Mouse (Mus musculus) limb, embryonic 12.5 days (tissue): ENCODE measurements around the gene Synj2. TPM values are rescaled to one million over a fixed set of nuclear protein-coding genes. Genes with fewer than 3 reads are reported as not detected.
"Not testable (repeated sequence)": the region's sequence is repeated elsewhere in the genome, so short reads cannot be mapped to it uniquely, and the experiment has no call there.

Source experiments
- ATAC-seq: fragments of 200-750 bp; cut with Nextera tagmentation; 2 replicates; pipeline ENCODE4 v1.8.0; 2017; ENCODE audit warnings: low read depth, moderate TSS enrichment; ENCODE audit not compliant: insufficient number of reproducible peaks, insufficient read depth, low FRiP score, low TSS enrichment
- H3K27ac ChIP-seq: fragments of 300-500 bp; sonication (generic); 2 replicates; pipeline ENCODE4 v1.5.1; 2016; ENCODE audit warnings: mild to moderate bottlenecking, moderate library complexity
- H3K27me3 ChIP-seq: fragments of 300-500 bp; sonication (generic); 2 replicates; pipeline ENCODE4 v1.6.1; 2016; ENCODE audit warnings: mild to moderate bottlenecking, moderate library complexity
- H3K36me3 ChIP-seq: fragments of 300-500 bp; sonication (generic); 2 replicates; pipeline ENCODE4 v1.6.1; 2016; ENCODE audit warnings: mild to moderate bottlenecking, moderate library complexity
- H3K4me1 ChIP-seq: fragments of 300-500 bp; sonication (generic); replicated peaks from 2 replicates; pipeline ENCODE4 v1.6.1; 2016
- H3K4me2 ChIP-seq: fragments of 300-500 bp; sonication (generic); 2 replicates; pipeline ENCODE4 v1.6.1; 2016; ENCODE audit warnings: mild to moderate bottlenecking, moderate library complexity
- H3K4me3 ChIP-seq: fragments of 300-500 bp; sonication (generic); replicated peaks from 2 replicates; pipeline ENCODE4 v1.5.1; 2016; ENCODE audit warnings: mild to moderate bottlenecking
- H3K9ac ChIP-seq: fragments of 300-500 bp; sonication (generic); replicated peaks from 2 replicates; pipeline ENCODE4 v1.6.1; 2016; ENCODE audit warnings: mild to moderate bottlenecking, moderate library complexity
- H3K9me3 ChIP-seq: fragments of 300-500 bp; sonication (generic); 2 replicates; pipeline ENCODE4 v1.6.1; 2016; ENCODE audit warnings: mild to moderate bottlenecking, moderate library complexity
- WGBS: fragments of 180-500 bp; shearing (Covaris S2); methylation state at CpG from one replicate; pipeline ENCODE4 v1.1.7; 2016; 5-methylcytosine and 5-hydroxymethylcytosine counted together
- polyA plus RNA-seq: library from polyadenylated mRNA; unstranded; fragments of >200 nt; fragmentation: Nextera tagmentation; extraction: Ambion mirVana; gene quantifications from 2 replicates; pipeline ENCODE4 v1.2.1, GENCODE M21; 2016

Gene Synj2
- polyA plus RNA-seq, 1 experiment from 2014 or later = 1.2 TPM

DNA sequence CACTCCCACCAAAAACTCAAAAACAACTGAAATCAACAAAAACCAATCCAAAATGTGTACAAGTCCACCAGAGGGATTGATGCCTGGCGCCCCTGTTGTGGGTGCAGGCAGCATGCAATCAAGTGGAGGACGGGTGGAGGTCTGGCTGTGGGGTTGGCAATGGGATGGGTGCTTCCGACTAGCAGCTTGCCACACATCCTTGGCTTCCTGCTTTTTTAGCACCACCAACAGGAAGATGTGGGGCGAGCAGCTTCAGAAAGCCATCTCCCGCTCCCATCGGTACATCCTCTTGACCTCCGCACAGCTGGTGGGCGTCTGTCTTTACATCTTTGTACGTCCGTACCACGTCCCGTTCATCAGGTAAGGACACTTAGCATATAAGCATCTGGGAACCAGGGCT is 76.2 kb downstream of the Synj2 start:
- H3K9me3 ChIP-seq = no peaks in the 10 kb centered on the region
- 72% methylated on average over 12 of the region's 12 CpGs for WGBS
- H3K9ac ChIP-seq = no peak overlapping the region
- ATAC-seq = no peak
- 0 out of 2 replicates have a peak, but pooled peaks cover 5% of the 10 kb centered on the region for H3K4me1 ChIP-seq
- H3K36me3 ChIP-seq = no peaks in the 10 kb centered on the region
- no peak overlapping the region for H3K27ac ChIP-seq
- H3K27me3 ChIP-seq = no peaks in the 10 kb centered on the region
- no peak overlapping the region for H3K4me3 ChIP-seq
- H3K4me2 ChIP-seq = no peak overlapping the region

- WGBS = 80% methylated on average over 4 of the region's 4 CpGs
- Histone ChIP-seq H3K27me3 (no peaks in the 10 kb centered on the region), H3K36me3 (no peaks in the 10 kb centered on the region), H3K4me2 (no peak overlapping the region), H3K9ac (no peak overlapping the region), H3K4me3 (no peak overlapping the region), H3K4me1 (0 out of 2 replicates have a peak, but pooled peaks cover 5% of the 10 kb centered on the region), H3K9me3 (no peaks in the 10 kb centered on the region), H3K27ac (no peak overlapping the region)
- no peak for ATAC-seq
Measured at GRCm38 (mm10) chr17:6018348-6018747, 77.3 kb downstream of the Synj2 start.

DNA sequence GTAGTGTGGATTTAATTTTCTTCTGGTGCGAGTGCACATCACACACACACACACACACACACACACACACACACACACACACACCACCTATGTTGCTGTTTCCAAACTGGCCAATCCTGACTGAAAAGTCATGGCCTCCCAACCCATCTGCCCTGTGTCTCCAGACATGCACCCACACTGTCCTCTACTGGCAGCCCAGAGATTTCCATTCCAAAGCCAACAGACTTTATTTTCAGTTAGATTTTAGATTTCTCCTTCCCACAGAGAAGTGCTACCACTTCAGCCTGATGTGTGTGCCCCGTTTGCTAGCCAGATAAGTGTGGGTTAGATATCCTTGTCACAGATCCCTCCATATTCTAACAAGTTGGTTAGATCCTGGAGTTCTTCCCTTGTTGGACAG is 78.7 kb downstream of the Synj2 start:
- Histone ChIP-seq H3K4me2 (no peak overlapping the region), H3K4me3 (no peak overlapping the region), H3K27me3 (no peaks in the 10 kb centered on the region), H3K36me3 (no peaks in the 10 kb centered on the region), H3K9ac (no peak overlapping the region), H3K27ac (no peak overlapping the region), H3K9me3 (no peaks in the 10 kb centered on the region), H3K4me1 (0 out of 2 replicates have a peak, but pooled peaks cover 5% of the 10 kb centered on the region)
- WGBS = 73% methylated on average over 2 of the region's 2 CpGs
- ATAC-seq = no peak

GRCm38 (mm10) chr17:6020636-6021035 is 79.6 kb downstream of the Synj2 start:
- H3K4me3 ChIP-seq = no peak overlapping the region
- H3K9ac ChIP-seq = no peak overlapping the region
- no peak for ATAC-seq
- H3K36me3 ChIP-seq = no peaks in the 10 kb centered on the region
- peak overlapping the region; percentile 77; the same call in 1 of the 2 replicates for H3K27ac ChIP-seq
- H3K4me1 ChIP-seq = 0 out of 2 replicates have a peak, but pooled peaks cover 5% of the 10 kb centered on the region
- H3K27me3 ChIP-seq = no peaks in the 10 kb centered on the region
- H3K4me2 ChIP-seq = 0 out of 2 replicates have a peak overlapping the region, but pooled peaks have one; percentile 46
- WGBS = 55% methylated on average over 7 of the region's 7 CpGs
- no peaks in the 10 kb centered on the region for H3K9me3 ChIP-seq

DNA sequence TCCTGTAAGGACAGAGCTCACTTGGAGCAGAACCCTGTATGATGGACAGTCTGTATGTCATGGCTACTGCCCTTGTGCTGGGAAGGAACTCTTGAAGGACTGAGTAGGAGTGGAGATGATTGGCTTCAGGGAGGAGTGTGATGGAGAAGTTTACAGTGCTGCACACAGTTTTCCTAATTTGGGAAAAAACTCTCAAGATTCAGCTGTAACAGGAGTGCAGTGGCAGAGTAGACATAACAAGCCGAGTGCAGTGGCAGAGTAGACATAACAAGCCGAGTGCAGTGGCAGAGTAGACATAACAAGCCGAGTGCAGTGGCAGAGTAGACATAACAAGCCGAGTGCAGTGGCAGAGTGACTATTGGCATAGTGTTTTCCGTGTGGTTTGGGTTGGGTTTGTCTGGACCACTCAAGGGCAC is 80.3 kb downstream of the Synj2 start:
- ATAC-seq, H3K36me3 ChIP-seq, H3K4me1 ChIP-seq, H3K27me3 ChIP-seq, H3K9ac ChIP-seq, H3K9me3 ChIP-seq: not testable (repeated sequence)
- 0 out of 2 replicates have a peak overlapping the region, but pooled peaks have one; percentile 6 for H3K4me3 ChIP-seq
- peak overlapping the region; percentile 46 for H3K4me2 ChIP-seq
- H3K27ac ChIP-seq = peak overlapping the region; percentile 77; the same call in 1 of the 2 replicates
- 52% methylated on average over 5 of the region's 5 CpGs for WGBS

DNA sequence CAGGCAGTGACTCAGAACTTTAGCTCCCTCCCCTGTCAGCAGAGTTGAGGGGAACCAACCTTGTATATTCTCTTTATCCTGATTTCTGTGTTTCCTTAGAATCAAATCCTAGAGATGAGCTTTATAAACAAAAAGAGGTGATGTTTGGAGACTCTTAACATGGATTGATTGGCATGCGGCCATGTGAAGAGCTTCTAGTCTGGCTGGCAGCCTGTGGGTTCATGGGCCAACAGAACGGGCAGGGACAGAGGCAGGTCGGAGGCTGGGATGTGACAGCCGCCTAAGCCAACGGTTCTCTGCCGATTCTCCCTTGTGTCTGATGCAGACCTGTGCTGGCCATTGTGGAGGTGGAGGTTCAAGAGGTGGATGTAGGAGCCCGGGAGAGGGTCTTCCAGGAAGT is 84.8 kb downstream of the Synj2 start:
- Histone ChIP-seq H3K9me3 (no peaks in the 10 kb centered on the region), H3K4me1 (0 out of 2 replicates have a peak, but pooled peaks cover 4% of the 10 kb centered on the region), H3K27ac (no peak overlapping the region), H3K27me3 (no peaks in the 10 kb centered on the region), H3K36me3 (no peaks in the 10 kb centered on the region), H3K4me3 (no peak overlapping the region), H3K4me2 (no peak overlapping the region), H3K9ac (no peak overlapping the region)
- 83% methylated on average over 7 of the region's 7 CpGs for WGBS
- no peak for ATAC-seq

DNA sequence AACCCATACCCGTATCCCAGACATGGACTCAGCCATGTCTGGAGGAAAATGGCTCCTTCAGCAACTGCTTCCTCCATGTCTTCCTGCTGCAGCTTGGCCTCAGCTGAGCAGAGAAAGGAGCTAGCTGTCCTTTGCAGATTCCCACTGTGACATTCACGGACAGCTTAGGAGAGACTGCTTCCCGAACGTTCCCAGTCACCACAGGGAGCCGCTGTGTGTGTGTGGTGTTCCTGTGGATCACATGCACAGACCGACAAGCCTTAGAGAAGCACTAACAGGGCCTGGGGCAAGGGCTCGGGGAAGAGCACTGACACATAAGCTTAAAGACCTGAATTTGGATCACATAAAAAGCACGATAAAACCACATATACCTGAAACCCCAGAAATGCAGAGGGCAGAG is 94.6 kb downstream of the Synj2 start:
- Histone ChIP-seq H3K9ac (no peak overlapping the region), H3K4me1 (no peaks in the 10 kb centered on the region), H3K36me3 (no peaks in the 10 kb centered on the region), H3K4me3 (no peak overlapping the region), H3K27me3 (0 out of 2 replicates have a peak, but pooled peaks cover 3% of the 10 kb centered on the region), H3K4me2 (no peak overlapping the region), H3K9me3 (no peaks in the 10 kb centered on the region), H3K27ac (no peak overlapping the region)
- 58% methylated on average over 8 of the region's 8 CpGs for WGBS
- ATAC-seq = no peak

GRCm38 (mm10) chr17:6036458-6036857 is 95.4 kb downstream of the Synj2 start:
- no peak for ATAC-seq
- Histone ChIP-seq H3K9ac (no peak overlapping the region), H3K4me1 (no peaks in the 10 kb centered on the region), H3K4me2 (no peak overlapping the region), H3K4me3 (no peak overlapping the region), H3K9me3 (no peaks in the 10 kb centered on the region), H3K27ac (no peak overlapping the region), H3K27me3 (0 out of 2 replicates have a peak, but pooled peaks cover 3% of the 10 kb centered on the region), H3K36me3 (no peaks in the 10 kb centered on the region)
- 88% methylated on average over 8 of the region's 8 CpGs for WGBS

GRCm38 (mm10) chr17:6036872-6037271 is 95.8 kb downstream of the Synj2 start:
- ATAC-seq = no peak
- WGBS = 91% methylated on average over 11 of the region's 11 CpGs

GRCm38 (mm10) chr17:6037507-6037906 is 96.4 kb downstream of the Synj2 start:
- Histone ChIP-seq H3K4me3 (no peak overlapping the region), H3K9ac (no peak overlapping the region), H3K27me3 (0 out of 2 replicates have a peak, but pooled peaks cover 3% of the 10 kb centered on the region), H3K9me3 (no peaks in the 10 kb centered on the region), H3K4me2 (no peak overlapping the region), H3K36me3 (peaks cover 4% of the 10 kb centered on the region; the same call in 1 of the 2 replicates), H3K4me1 (no peaks in the 10 kb centered on the region), H3K27ac (no peak overlapping the region)
- 87% methylated on average over 10 of the region's 10 CpGs for WGBS
- no peak for ATAC-seq

More at GRCm38 (mm10) chr17:6036872-6037271, 95.8 kb downstream of the Synj2 start:
- Histone ChIP-seq H3K9me3 (no peaks in the 10 kb centered on the region), H3K4me2 (no peak overlapping the region), H3K4me1 (no peaks in the 10 kb centered on the region), H3K9ac (no peak overlapping the region), H3K27ac (no peak overlapping the region), H3K4me3 (no peak overlapping the region), H3K36me3 (no peaks in the 10 kb centered on the region), H3K27me3 (0 out of 2 replicates have a peak, but pooled peaks cover 3% of the 10 kb centered on the region)

DNA sequence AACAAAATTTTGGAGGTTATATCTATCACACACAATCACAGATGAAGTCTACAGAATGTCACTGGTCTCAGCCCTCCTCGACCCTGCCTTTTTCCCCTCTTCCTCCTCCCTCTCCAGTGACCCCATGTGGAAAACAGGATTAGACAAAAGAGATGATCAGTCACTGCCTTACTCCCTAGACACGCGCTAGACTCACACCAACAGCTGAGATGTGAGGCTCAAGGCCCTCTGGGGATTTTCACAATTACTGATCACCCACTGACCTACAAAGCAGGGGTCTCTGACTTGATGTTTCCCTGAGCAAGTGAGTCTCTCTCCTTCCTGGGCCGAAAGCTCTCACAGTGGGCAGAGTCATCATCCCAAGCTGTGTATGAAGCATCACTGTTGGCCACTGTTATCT is 111.7 kb downstream of the Synj2 start:
- Histone ChIP-seq H3K36me3 (peaks cover 27% of the 10 kb centered on the region), H3K27me3 (no peaks in the 10 kb centered on the region), H3K27ac (no peak overlapping the region), H3K4me3 (no peak overlapping the region), H3K9me3 (no peaks in the 10 kb centered on the region), H3K9ac (no peak overlapping the region), H3K4me2 (no peak overlapping the region), H3K4me1 (no peaks in the 10 kb centered on the region)
- 81% methylated on average over 4 of the region's 4 CpGs for WGBS
- no peak for ATAC-seq

DNA sequence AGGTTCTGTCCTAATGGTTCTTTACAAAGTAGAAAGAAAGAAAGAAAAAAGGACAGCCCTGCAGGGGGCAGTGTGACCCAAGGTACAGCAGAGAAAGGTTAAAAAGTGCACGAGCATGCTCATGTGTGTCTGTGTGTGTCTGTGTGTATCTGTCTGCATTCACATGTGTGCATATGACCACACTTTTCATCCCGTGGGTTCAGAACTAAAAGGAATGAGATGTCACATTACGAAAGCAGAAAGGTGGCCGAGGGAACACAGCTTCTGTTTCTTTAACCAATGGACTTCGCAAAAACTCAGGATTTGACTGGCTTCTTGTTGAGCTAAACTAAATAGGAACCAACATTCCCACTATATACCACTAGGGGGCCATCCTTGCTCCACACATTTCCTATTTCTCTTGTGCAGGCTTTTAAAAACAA is 113.9 kb downstream of the Synj2 start:
- H3K9me3 ChIP-seq = no peaks in the 10 kb centered on the region
- peaks cover 10% of the 10 kb centered on the region; the same call in 1 of the 2 replicates for H3K36me3 ChIP-seq
- no peak overlapping the region for H3K9ac ChIP-seq
- H3K27me3 ChIP-seq = no peaks in the 10 kb centered on the region
- 19% methylated on average over 5 of the region's 5 CpGs for WGBS
- H3K27ac ChIP-seq = no peak overlapping the region
- no peak for ATAC-seq
- no peak overlapping the region for H3K4me3 ChIP-seq
- H3K4me1 ChIP-seq = no peaks in the 10 kb centered on the region
- H3K4me2 ChIP-seq = no peak overlapping the region
